8 mouse cellular contexts compared by ENCODE assay signal in genomic region chr14:34616821-34617220, GRCm38 (mm10). TPM values are rescaled to one million over a fixed set of nuclear protein-coding genes. Genes with fewer than 3 reads are reported as not detected.
DNase-seq lines count a peak whose midpoint lies in the region; ATAC-seq lines count a peak whose summit lies in the region.

No protein-coding gene starts in this region.

- no peak overlapping the region for H3K27ac ChIP-seq in embryonic facial prominence, embryonic 10.5 days (replicated peaks)
- no peak overlapping the region for H3K27ac ChIP-seq in limb, embryonic 10.5 days
- no peak overlapping the region for H3K27ac ChIP-seq in midbrain, embryonic 14.5 days (replicated peaks; ENCODE audit: low read depth, low read length)

- H3K9me3 ChIP-seq in embryonic facial prominence, embryonic 10.5 days, result no peaks in the 10 kb centered on the region
- no peaks in the 10 kb centered on the region for H3K9me3 ChIP-seq in limb, embryonic 10.5 days (replicated peaks)
- no peaks in the 10 kb centered on the region for H3K9me3 ChIP-seq in midbrain, embryonic 14.5 days (ENCODE audit: control insufficient read depth, low read length)

- no peaks in the 10 kb centered on the region for H3K36me3 ChIP-seq in embryonic facial prominence, embryonic 10.5 days (replicated peaks)
- no peaks in the 10 kb centered on the region for H3K36me3 ChIP-seq in limb, embryonic 10.5 days
- H3K36me3 ChIP-seq in midbrain, embryonic 14.5 days (ENCODE audit: control insufficient read depth, insufficient read depth, low read length), result no peaks in the 10 kb centered on the region

- peak; percentile 64; the same call in 1 of the 2 replicates for ATAC-seq in midbrain, embryonic 14.5 days (ENCODE audit: low FRiP score, low TSS enrichment)

- no peak overlapping the region for H3K4me2 ChIP-seq in midbrain, embryonic 14.5 days (ENCODE audit: low read length)

- H3K4me3 ChIP-seq in embryonic facial prominence, embryonic 10.5 days, result no peak overlapping the region
- H3K4me3 ChIP-seq in limb, embryonic 10.5 days, result no peak overlapping the region
- H3K4me3 ChIP-seq in midbrain, embryonic 14.5 days (replicated peaks; ENCODE audit: low read depth, low read length), result no peak overlapping the region

- no peak overlapping the region for H3K9ac ChIP-seq in midbrain, embryonic 14.5 days (replicated peaks; ENCODE audit: low read length)

- peaks cover 56% of the 10 kb centered on the region for H3K27me3 ChIP-seq in embryonic facial prominence, embryonic 10.5 days (replicated peaks; ENCODE audit: low read depth, poor library complexity, severe bottlenecking)
- peaks cover 53% of the 10 kb centered on the region for H3K27me3 ChIP-seq in limb, embryonic 10.5 days (ENCODE audit: low read depth, poor library complexity, severe bottlenecking)
- H3K27me3 ChIP-seq in midbrain, embryonic 14.5 days (ENCODE audit: control insufficient read depth, insufficient read depth, low read length), result peaks cover 15% of the 10 kb centered on the region

- 3% methylated on average over 8 of the region's 8 CpGs for WGBS in embryonic facial prominence, embryonic 10.5 days
- WGBS in limb, embryonic 10.5 days, result 2% methylated on average over 8 of the region's 8 CpGs
- 2% methylated on average over 8 of the region's 8 CpGs for WGBS in midbrain, embryonic 14.5 days

- H3K4me1 ChIP-seq in embryonic facial prominence, embryonic 10.5 days, result peaks cover 13% of the 10 kb centered on the region
- peaks cover 8% of the 10 kb centered on the region for H3K4me1 ChIP-seq in limb, embryonic 10.5 days
- H3K4me1 ChIP-seq in midbrain, embryonic 14.5 days (ENCODE audit: control insufficient read depth, insufficient read depth, low read length), result peaks cover 3% of the 10 kb centered on the region; the same call in 1 of the 2 replicates

- peak; percentile 36 for DNase-seq in 3134 (ENCODE audit: extremely low read depth, insufficient read length, low spot score)
- DNase-seq in adrenal gland, postnatal 14 days, result peak; percentile 91
- DNase-seq in embryonic facial prominence, embryonic 10.5 days (ENCODE audit: low spot score), result peak; percentile 88
- DNase-seq in heart, adult 18-20 months, result peak; percentile 80 to 92
- peak; percentile 88 for DNase-seq in kidney, adult 18-20 months
- peak; percentile 88 for DNase-seq in limb, embryonic 10.5 days (ENCODE audit: low spot score)
- peak; percentile 92 for DNase-seq in midbrain, embryonic 14.5 days
- DNase-seq in spleen, adult 12 weeks (ENCODE audit: low spot score), result peak; percentile 69

RNA-seq across cellular contexts. Expression of gene Opn4, which starts 16.9 kb away (rescaled TPM):
- total RNA-seq in adrenal gland, postnatal 14 days (2021), result not detected in 2 replicates
- polyA plus RNA-seq in embryonic facial prominence, embryonic 10.5 days (2016; fragmentation: Nextera tagmentation; extraction: Ambion mirVana), result 0.23 and 0.27 TPM in 2 replicates
- total RNA-seq in heart, adult 18-20 months (2021), result 1 to 10 TPM; 1.9 to 2.5 TPM
- not detected in 2 replicates for polyA plus RNA-seq in limb, embryonic 10.5 days (2016; fragmentation: Nextera tagmentation; extraction: Ambion mirVana)
- not detected in 2 replicates for polyA plus RNA-seq in midbrain, embryonic 14.5 days (2014; fragmentation: Nextera tagmentation; extraction: Ambion mirVana)

RNA-seq across cellular contexts. Expression of gene Ldb3, which starts 28.3 kb away (rescaled TPM):
- total RNA-seq in adrenal gland, postnatal 14 days (2021), result 0.44 and 1.2 TPM in 2 replicates
- polyA plus RNA-seq in embryonic facial prominence, embryonic 10.5 days (2016; fragmentation: Nextera tagmentation; extraction: Ambion mirVana), result 0.59 TPM in 1 of 2 replicates, not detected in the other
- 1,000 to 10,000 TPM; 1,008 to 1,034 TPM for total RNA-seq in heart, adult 18-20 months (2021)
- 0.11 and 0.48 TPM in 2 replicates for polyA plus RNA-seq in limb, embryonic 10.5 days (2016; fragmentation: Nextera tagmentation; extraction: Ambion mirVana)
- 0.50 and 0.76 TPM in 2 replicates for polyA plus RNA-seq in midbrain, embryonic 14.5 days (2014; fragmentation: Nextera tagmentation; extraction: Ambion mirVana)

RNA-seq across cellular contexts. Expression of gene Wapl, which starts 56.9 kb away (rescaled TPM):
- total RNA-seq in adrenal gland, postnatal 14 days (2021), result 78.3 and 79.8 TPM in 2 replicates
- 26.9 and 27.2 TPM in 2 replicates for polyA plus RNA-seq in embryonic facial prominence, embryonic 10.5 days (2016; fragmentation: Nextera tagmentation; extraction: Ambion mirVana)
- total RNA-seq in heart, adult 18-20 months (2021), result 10 to 100 TPM; 35.3 to 37.7 TPM
- polyA plus RNA-seq in limb, embryonic 10.5 days (2016; fragmentation: Nextera tagmentation; extraction: Ambion mirVana), result 23.2 and 28.2 TPM in 2 replicates
- polyA plus RNA-seq in midbrain, embryonic 14.5 days (2014; fragmentation: Nextera tagmentation; extraction: Ambion mirVana), result 17.3 and 22.7 TPM in 2 replicates

Comparison
In these comparisons a context has a peak if more than half of its experiments do, and no peak if none do; other contexts are left out.
1. DNase-seq: peak in every context shown above with its lines; median percentile 92 in midbrain, embryonic 14.5 days; 91 in adrenal gland, postnatal 14 days; 88 in embryonic facial prominence, embryonic 10.5 days; 88 in kidney, adult 18-20 months; 88 in limb, embryonic 10.5 days; 86 in heart, adult 18-20 months; 69 in spleen, adult 12 weeks; 36 in 3134.